Mouse (Mus musculus) cerebellum, adult (tissue): ENCODE data around the gene Cinp.

Experiments used
- ATAC-seq: cut with Nextera tagmentation; 2 replicates; pipeline ENCODE4 v1.9.2; 2017; ENCODE audit warnings: mild to moderate bottlenecking, moderate library complexity, mixed read lengths; ENCODE audit not compliant: insufficient number of reproducible peaks, low FRiP score, low TSS enrichment

The Cinp gene

DNA sequence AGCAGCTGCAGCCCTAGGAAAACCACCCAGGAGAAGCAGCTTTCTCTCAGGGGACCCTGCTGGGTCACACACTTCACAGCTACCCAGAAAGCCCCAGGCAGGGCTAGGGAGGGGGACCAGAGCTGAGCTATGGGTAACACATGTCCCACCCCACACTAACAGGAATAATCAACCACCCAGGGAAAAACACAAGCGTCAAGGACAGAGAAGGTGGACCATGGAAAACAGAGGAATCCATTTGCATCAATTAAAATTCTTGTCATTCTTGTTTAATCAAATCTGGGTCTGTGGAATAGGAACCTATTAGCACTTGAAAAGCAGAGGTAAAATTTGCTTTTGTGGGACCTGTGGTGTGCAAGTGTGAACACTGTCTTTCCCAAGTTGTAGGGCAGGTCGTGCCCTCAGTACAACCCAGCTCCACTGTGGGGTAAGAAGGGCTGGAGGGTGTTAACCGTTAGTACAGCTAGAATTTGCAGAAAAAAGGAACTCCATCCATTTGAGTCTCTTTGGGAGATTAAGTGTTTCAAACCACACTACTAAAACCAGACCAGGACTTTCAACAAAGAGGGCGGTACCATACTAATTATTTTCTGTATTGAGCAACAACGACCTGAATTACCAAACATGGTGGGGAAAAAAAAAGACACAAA is 51.6 kb downstream of the Cinp start:
- no peak for ATAC-seq

DNA sequence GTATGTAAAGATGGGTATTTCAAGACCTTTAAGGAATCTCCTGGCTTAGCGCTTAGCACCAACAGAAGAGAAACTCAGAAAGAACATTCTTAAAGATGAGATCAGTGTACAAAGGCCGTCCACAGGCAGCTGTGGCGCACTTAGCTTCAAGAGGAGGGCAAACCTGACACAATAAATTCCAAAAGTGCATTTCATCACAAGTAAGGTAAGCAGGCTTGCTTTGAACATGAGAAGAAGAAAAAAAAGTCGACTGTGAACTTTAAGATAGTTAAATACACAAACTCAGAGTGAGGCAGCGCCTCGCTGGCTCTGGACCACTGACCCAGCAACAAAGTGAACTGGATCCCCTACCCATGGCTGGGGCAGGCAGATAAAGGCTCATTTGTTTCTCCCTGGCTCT is 52.2 kb downstream of the Cinp start:
- no peak for ATAC-seq

DNA sequence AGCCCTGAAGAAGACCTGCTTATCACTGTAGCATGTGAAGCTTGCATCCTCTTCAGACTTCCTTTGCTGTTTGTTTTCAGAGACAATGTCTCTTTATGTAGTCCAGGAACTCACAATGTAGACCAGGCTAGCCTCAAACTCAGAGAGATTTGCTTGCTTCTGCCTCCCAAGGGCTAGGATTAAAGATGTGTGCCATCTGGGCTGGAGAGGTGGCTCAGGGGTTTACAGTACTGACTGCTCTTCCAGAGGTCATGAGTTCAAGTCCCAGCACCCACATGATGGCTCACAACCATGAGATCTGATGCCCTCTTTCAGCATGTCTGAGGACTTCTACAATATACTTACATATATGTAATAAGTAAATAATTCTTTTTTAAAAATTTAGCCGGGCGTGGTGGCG is 53.8 kb downstream of the Cinp start:
- ATAC-seq = no peak

DNA sequence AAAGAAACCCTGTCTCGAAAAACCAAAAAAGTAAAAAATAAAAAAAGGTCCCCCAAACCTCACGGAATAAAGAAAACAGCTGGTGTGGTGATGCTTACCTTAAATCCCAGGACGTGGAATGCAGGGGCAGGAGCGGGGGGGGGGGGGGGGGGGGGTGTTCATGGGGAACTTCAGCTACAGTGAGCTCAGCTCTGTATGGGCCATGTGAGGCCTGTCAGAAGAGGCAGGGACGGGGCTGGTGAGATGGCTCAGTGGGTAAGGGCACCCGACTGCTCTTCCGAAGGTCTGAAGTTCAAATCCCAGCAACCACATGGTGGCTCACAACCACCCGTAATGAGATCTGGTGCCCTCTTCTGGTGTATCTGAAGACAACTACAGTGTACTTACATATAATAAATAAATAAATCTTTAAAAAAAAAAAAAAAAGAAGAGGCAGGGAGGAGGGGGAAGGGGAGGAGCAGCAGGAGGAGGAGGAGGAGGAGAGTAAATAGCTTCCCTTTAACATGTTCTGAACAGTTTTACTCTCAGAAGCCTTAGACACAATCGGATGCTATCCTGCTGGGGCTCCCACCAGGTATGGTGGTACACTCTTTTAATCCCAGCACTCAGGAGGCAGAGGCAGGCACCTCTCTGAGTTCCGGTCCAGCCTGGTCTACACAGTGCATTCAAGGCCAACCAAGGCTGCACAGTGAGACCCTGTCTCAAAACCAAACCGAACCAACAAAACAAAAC is 58.5 kb downstream of the Cinp start:
- no peak for ATAC-seq

DNA sequence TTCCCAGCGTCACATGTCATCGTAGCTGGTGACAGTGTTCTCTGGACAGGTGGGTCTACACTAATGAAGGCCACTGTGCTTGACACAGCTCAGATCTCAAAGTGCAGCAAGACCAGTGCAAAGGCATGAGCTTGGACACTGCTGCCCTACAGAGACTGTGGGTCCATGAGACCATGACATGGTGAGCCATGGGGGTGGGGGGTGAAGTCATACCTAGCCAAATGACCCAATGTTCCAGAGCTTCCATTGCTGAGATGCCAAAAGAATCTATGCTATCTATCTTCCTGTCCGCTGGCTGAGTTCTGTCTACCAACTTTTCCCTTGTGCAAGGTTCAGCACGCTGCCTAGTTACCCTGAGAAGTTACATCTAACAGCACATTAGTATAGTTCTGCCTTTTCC is 60.0 kb downstream of the Cinp start:
- ATAC-seq = no peak
